Mouse (Mus musculus) urinary bladder, postnatal 14 days (tissue): ENCODE results near the gene Zfp541.

Experiments
- DNase-seq: peaks from one replicate; pipeline ENCODE4 v3.0.0; 2021; ENCODE audit warnings: low spot score

The Zfp541 gene

GRCm38 (mm10) chr7:16044531-16044930 lies 17.1 kb upstream of the Zfp541 start:
- no peak for DNase-seq

DNA sequence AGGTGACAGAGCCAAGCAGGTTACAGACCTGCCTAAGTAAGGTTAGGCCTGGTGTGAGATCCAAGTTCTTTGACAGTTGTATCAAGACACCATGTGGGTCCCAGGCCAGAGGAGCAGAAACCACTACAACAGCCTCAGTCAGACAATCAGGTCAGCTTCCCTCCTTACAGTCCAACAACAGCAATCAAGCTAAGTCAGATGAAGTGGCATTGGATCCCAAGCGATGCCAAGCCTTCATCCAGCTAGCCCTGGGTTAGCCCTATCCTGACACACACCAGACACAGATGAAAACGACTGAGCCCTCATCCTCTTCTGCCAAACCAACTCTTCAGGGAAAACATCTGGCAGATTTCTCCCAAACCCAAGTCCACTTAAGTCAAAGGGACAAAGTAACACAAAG lies 16.1 kb upstream of the Zfp541 start:
- DNase-seq, result no peak

GRCm38 (mm10) chr7:16046101-16046480 lies 15.5 kb upstream of the Zfp541 start:
- DNase-seq, result peak; percentile 66

- peak; percentile 66 for DNase-seq
These were observed 14.9 kb upstream of the Zfp541 start for GRCm38 (mm10) chr7:16046481-16047337.

DNA sequence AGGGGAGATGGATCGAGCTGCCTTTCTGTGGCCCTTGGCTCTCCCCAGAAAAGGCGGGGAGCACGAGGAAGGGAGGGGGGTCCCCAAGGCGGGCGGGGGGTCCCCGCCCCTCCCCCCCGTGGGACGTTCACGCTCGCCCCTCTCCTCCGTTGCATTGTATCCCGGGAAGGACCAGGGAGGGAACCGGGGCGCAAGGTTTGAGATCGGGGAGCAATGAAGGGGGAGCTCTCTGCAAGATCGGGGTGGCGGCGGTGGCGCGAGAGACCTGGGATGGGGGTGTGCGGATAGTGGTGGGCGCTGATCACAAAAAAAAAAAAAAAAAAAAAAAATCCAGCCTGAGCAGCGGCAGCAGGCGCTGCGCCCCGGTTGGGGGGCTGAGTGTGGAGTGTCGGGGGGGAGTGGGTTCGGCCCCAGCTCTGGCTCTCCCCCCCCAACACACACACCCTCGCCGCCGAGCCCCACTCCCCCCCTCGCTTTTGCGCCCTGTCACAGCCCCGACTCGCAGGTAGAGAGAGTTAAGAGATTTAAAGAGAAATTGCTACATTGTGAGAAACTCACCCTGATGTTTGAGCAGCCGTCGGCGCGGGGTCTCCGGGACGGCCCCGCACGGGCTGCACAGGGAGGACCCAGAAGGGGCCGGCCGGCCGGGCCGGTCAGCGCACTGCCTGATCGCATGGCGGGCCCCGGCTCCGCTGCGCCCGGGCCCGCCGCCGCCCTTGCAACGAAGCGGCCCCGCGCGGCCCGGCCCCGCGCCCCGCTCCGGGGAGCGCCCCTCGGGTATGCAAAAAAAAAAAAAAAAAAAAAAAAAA lies 14.1 kb upstream of the Zfp541 start, which contains the start of gene Bicra:
Gene Bicra (minus strand): TSS at position 584 of the 809 bp plus-strand sequence.
- DNase-seq, result peak; percentile 89

GRCm38 (mm10) chr7:16048164-16048564 lies 13.4 kb upstream of the Zfp541 start:
- peak; percentile 96 for DNase-seq

DNA sequence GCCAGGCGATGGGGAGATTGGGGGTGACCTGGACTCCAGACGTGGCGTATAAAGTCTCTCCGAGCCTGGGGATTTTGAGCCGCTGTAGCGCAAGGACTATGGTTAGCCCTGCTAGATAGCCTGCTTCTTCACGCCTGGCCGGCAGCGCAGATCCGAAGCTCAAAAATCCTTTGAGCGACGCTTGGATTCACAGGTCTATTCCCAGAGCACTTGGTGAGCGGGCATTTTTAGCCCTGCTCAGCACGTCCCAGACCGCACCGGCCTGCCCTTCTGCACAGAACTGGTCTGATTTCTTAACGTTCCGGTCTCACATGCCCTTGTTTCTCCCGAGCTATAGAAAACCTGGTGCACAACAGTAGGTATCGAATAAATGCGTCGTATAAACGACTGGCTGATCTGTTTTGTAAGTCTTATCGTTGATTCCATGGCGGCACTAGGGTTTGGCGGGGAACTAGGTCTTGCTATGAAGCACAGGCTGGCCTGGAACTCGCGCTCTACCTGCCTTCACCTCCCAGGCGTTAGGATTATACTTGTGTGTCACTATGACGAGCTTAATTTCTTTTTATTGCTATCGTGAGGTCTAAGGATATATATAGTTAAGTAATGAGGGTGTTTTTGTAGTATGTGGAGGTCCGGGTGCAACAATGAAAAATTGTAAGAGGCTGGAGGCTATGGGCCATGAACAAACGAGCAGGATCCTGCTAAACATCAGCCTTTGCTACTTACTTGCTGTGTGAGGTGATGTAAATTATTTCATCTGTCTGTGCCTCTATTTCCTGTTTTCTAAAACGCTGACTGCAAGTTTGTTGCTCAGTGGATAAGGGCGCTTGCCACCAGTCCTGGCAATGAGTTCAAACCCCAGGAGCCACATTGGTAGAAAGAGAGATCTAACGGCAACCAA lies 12.7 kb upstream of the Zfp541 start:
- peak; percentile 16 for DNase-seq

- DNase-seq, result no peak
These were observed 12.1 kb upstream of the Zfp541 start for GRCm38 (mm10) chr7:16049576-16049915.

- DNase-seq, result no peak
These were observed 11.0 kb upstream of the Zfp541 start for GRCm38 (mm10) chr7:16050600-16050999.

- peak; percentile 83 for DNase-seq
These were observed 9.6 kb upstream of the Zfp541 start for GRCm38 (mm10) chr7:16051883-16052595.

GRCm38 (mm10) chr7:16052684-16053083 lies 8.9 kb upstream of the Zfp541 start:
- peak; percentile 95 for DNase-seq

DNA sequence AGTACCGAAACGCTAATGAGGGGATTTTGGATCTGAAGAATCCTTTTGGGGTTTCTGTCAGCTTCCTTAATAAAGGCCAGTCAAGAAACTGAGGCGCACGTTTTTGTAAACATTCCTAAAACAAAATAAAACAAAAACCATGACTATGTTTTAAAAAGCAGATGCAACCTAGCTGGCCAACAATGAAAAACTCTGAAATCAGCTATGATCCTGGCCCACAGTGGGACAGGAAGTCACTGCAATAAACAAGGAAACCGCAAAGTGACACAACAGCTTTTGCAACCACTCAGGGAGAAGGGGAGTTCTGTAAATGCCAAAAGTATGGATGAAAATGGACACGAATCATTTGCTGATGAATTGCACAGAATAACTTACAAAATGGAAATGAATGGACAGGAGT lies 8.5 kb upstream of the Zfp541 start:
- no peak for DNase-seq

GRCm38 (mm10) chr7:16054966-16055365 lies 6.6 kb upstream of the Zfp541 start:
- no peak for DNase-seq

GRCm38 (mm10) chr7:16055665-16056064 lies 5.9 kb upstream of the Zfp541 start:
- DNase-seq, result no peak

DNA sequence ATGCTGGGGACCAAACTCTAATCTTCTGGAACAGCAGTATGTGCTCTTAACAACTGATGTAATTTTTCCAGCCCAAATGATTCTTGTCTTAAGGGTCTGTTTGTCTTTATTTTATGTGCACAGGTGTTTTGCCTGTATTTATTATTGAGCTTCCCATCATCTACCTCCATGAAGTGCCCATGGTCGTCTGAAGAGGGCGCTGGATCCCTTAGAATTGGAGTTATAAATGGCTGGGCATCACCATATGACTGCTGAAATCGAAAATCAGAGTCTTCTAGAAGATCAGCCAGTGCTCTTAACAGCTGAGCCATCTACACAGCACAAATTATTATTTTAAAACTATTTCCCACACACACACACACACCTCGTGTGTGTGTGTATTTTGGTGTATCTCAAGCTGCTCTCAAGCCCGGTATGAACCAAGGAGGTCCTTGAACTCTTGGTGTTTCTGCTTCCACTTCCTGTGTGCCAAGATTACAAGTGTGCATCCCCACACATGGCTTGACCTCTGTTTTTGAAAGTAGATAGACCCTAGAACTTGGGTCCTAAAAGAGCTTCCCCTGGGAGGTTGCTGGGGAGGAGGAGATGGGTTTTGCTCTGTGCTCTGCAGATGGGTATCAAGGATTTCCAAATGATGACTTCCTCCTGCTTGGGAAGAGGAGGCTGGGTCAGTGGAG lies 5.0 kb upstream of the Zfp541 start:
- DNase-seq, result peak; percentile 34

- DNase-seq, result peak; percentile 87
These were observed 4.5 kb upstream of the Zfp541 start for GRCm38 (mm10) chr7:16057136-16057534.

- no peak for DNase-seq
These were observed 446 bp downstream of the Zfp541 start for GRCm38 (mm10) chr7:16062099-16062420.

DNA sequence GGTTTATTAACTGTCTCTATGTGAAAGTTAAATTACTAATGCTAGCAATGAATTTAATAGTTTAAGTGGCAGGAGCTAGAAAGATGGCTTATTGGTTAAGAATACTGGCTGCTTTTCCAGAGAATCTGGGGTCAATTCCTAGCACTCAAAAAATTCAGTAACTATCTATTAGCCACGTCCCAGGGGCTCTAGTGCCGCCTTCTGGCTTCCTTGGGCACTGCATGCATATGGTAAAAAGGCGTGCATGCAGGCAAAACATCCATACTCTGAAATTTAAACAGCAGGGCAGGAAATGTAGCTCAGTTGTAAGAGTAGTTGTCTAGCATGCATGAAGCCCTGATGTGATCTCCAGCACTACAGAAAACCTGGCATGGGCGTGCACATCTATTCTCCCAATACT lies 1.9 kb downstream of the Zfp541 start:
- DNase-seq, result no peak

DNA sequence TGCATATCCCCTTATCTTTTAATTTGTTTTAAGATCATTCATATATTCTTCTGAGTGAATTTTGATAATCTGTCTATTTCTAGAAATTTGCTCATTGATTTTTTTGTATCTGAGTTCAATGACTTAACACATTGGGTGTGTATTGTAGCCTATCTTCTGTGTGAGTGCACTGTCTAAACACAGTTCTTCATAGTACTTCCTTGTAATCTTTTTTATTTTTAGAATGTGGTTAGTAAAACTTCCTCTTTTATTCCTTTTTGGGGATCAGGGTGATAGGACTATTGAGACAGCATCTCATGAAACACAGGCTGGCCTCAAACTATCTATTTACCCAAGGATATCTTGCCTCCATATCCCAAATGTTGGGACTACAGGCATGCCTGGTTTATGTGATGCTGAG lies 9.2 kb downstream of the Zfp541 start:
- no peak for DNase-seq

GRCm38 (mm10) chr7:16071906-16072305 lies 10.3 kb downstream of the Zfp541 start:
- no peak for DNase-seq

- no peak for DNase-seq
These were observed 18.3 kb downstream of the Zfp541 start for GRCm38 (mm10) chr7:16079947-16080346.
